Mouse (Mus musculus): ENCODE data around the gene Catsperg1. TPM values are rescaled to one million over a fixed set of nuclear protein-coding genes. Genes with fewer than 3 reads are reported as not detected.

The Catsperg1 gene
- polyA plus RNA-seq, 1 experiment from 2014 or later, result 5.8 TPM

DNA sequence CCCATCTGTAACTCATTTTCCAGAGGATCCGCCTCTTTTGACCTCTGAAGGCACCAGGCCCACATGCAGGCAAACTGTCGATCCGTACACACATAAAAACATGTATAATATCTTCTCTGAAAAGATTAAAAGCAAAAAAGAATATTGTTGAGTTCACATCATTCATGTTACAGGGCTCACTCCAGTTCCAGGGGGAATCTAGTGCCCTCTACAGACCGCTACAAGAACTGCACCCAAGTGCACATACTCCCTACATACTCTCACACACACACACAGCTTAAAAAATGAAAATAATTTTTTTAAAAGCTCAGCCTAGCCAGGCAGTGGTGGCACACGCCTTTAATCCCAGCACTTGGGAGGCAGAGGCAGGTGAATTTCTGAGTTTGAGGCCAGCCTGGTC, 20.8 kb upstream of the Catsperg1 start:
- Histone ChIP-seq H3K36me3 (ENCODE audit: control insufficient read depth, insufficient read depth, low read length) (no peaks in the 10 kb centered on the region), H3K4me2 (ENCODE audit: low read length) (no peak overlapping the region), H3K9ac (ENCODE audit: low read depth, low read length) (no peak overlapping the region), H3K27me3 (ENCODE audit: control insufficient read depth, insufficient read depth, low read depth, low read length) (peaks cover 29% of the 10 kb centered on the region), H3K4me1 (ENCODE audit: control insufficient read depth, insufficient read depth, low read length) (peaks cover 18% of the 10 kb centered on the region), H3K4me3 (ENCODE audit: low read depth, low read length) (no peak overlapping the region), H3K27ac (ENCODE audit: low read length) (no peak overlapping the region), H3K9me3 (replicated peaks; ENCODE audit: control insufficient read depth, low read length, poor library complexity, severe bottlenecking) (no peaks in the 10 kb centered on the region)
- 80% methylated on average over 5 of the region's 5 CpGs for WGBS
- ATAC-seq, result no peak

DNA sequence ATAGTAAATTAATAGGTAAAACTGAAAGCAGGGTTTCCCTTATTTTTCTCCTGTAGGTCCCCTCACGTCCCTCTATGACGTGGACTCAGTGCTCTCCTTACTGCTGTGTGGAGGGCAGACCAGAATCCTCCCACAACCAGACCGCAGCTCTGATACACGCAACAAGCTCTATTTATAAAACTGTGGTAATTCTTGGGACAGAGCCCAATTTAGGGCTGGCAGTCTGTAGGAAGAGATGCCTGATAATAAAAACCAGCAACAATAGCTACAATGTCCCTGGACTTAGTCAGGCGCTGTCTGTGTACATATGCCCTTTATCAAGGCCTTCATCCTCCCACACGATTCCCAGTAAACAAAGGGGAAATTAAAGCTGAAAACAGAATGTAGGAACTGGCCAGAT, 19.9 kb upstream of the Catsperg1 start:
- no peak overlapping the region for H3K9ac ChIP-seq (ENCODE audit: low read depth, low read length)
- peaks cover 30% of the 10 kb centered on the region for H3K27me3 ChIP-seq (ENCODE audit: control insufficient read depth, insufficient read depth, low read depth, low read length)
- no peak for ATAC-seq
- H3K9me3 ChIP-seq (replicated peaks; ENCODE audit: control insufficient read depth, low read length, poor library complexity, severe bottlenecking), result no peaks in the 10 kb centered on the region
- no peak overlapping the region for H3K27ac ChIP-seq (ENCODE audit: low read length)
- WGBS, result 84% methylated on average over 6 of the region's 6 CpGs
- no peak overlapping the region for H3K4me2 ChIP-seq (ENCODE audit: low read length)
- no peak overlapping the region for H3K4me3 ChIP-seq (ENCODE audit: low read depth, low read length)
- H3K36me3 ChIP-seq (ENCODE audit: control insufficient read depth, insufficient read depth, low read length), result no peaks in the 10 kb centered on the region
- H3K4me1 ChIP-seq (ENCODE audit: control insufficient read depth, insufficient read depth, low read length), result peaks cover 9% of the 10 kb centered on the region

DNA sequence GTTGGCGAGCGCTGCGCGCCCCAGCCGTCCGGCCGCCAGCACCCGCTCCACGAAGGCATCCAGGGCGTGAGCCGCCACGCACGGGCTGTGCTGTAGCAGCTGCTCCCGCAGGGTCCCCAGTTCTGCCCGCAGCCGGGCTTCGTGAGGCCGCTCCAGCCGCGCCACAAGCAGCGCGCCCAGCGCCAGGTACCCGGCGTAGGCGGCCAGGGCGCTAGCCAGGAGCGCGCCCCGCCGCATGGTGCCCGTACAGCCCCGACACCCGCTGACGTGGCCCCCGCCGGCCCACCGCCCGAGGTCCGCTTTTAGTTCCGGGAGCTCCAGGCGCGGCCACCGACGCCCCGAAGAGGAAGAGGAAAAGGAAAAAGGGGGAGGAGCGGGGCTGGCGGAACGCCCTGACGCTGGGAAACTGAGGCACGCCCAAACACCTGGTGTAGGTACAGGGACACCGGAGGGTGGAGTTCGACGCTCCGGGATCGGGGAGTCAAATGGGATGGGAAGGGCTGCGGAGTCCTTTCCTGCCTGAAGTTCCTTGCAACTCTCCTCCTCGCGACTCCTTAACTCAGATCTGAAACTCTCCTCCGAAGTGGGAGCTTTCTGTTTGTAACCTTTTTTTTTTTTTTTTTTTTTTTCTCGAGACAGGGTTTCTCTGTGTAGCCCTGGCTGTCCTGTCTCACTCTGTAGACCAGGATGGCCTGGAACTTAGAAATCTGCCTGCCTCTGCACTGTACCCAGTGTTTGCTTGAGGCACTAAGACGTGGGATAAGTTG, 18.6 kb upstream of the Catsperg1 start, which contains the start of gene Kcnk6:
Gene Kcnk6, minus strand, starts transcription at position 269 of the 767 bp plus-strand sequence.
- WGBS, result 1% methylated on average over 48 of the region's 62 CpGs
- peak within 1 kb of the TSS; percentile 47 for H3K4me3 ChIP-seq (ENCODE audit: low read depth, low read length)
- ATAC-seq, result peak; percentile 55; the same call in 1 of the 2 replicates

DNA sequence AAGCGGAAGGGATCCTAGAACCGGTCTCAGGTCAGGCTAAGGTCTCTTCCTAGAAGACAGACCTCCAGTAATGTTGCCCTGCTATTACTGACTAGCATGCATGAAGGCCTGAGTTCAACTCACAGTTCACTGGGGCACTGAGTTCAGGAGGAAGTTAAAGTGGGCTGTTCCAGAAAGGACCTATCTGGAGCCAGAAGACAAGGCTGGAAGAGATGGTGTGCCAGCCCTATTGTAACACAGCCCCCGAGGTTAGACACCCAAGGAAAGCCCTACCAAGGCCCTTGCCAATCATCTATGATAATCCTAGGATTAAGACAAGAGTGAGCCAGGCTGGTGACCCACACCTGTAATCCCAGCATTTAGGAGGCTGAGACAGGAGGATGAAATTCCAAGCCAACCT, 17.7 kb upstream of the Catsperg1 start:
- no peak overlapping the region for H3K9ac ChIP-seq (ENCODE audit: low read depth, low read length)
- no peak overlapping the region for H3K27ac ChIP-seq (ENCODE audit: low read length)
- H3K36me3 ChIP-seq (ENCODE audit: control insufficient read depth, insufficient read depth, low read length), result no peaks in the 10 kb centered on the region
- no peak overlapping the region for H3K4me3 ChIP-seq (ENCODE audit: low read depth, low read length)
- peaks cover 30% of the 10 kb centered on the region for H3K27me3 ChIP-seq (ENCODE audit: control insufficient read depth, insufficient read depth, low read depth, low read length)
- H3K9me3 ChIP-seq (replicated peaks; ENCODE audit: control insufficient read depth, low read length, poor library complexity, severe bottlenecking), result no peaks in the 10 kb centered on the region
- 58% methylated on average over 3 of the region's 3 CpGs for WGBS
- peaks cover 7% of the 10 kb centered on the region for H3K4me1 ChIP-seq (ENCODE audit: control insufficient read depth, insufficient read depth, low read length)
- no peak overlapping the region for H3K4me2 ChIP-seq (ENCODE audit: low read length)
- ATAC-seq, result no peak

More for the DNA sequence above, 18.6 kb upstream of the Catsperg1 start, which contains the start of gene Kcnk6:
- H3K4me2 ChIP-seq (ENCODE audit: low read length), result peak within 1 kb of the TSS; percentile 90
- no peaks in the 10 kb centered on the region for H3K36me3 ChIP-seq (ENCODE audit: control insufficient read depth, insufficient read depth, low read length)
- peaks cover 30% of the 10 kb centered on the region for H3K27me3 ChIP-seq (ENCODE audit: control insufficient read depth, insufficient read depth, low read depth, low read length)
- peak within 1 kb of the TSS; percentile 71 for H3K9ac ChIP-seq (ENCODE audit: low read depth, low read length)
- no peaks in the 10 kb centered on the region for H3K9me3 ChIP-seq (replicated peaks; ENCODE audit: control insufficient read depth, low read length, poor library complexity, severe bottlenecking)
- H3K27ac ChIP-seq (ENCODE audit: low read length), result no peak within 1 kb of the TSS
- peaks cover 7% of the 10 kb centered on the region for H3K4me1 ChIP-seq (ENCODE audit: control insufficient read depth, insufficient read depth, low read length)

DNA sequence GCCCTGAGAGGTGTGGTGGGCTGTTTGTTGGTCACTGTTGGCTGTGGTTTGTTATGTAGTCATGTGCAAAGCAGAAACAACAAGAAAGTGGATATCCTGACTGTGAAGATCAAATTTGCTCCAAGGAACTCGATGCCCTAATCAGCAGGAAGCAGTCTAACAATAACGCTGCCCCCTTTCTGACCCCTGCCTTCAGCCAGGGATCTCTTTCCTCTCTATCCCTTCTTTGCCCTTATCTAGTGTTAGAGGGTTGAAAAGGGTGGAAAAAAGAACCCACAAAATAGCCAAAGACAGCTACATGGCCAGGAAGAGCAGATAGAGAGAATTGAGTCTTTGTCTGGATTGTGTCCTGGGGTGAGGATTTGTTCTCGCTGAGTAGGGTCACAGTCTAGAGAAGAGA, 16.7 kb upstream of the Catsperg1 start:
- Histone ChIP-seq H3K9me3 (replicated peaks; ENCODE audit: control insufficient read depth, low read length, poor library complexity, severe bottlenecking) (no peaks in the 10 kb centered on the region), H3K27me3 (ENCODE audit: control insufficient read depth, insufficient read depth, low read depth, low read length) (peaks cover 30% of the 10 kb centered on the region), H3K4me3 (ENCODE audit: low read depth, low read length) (no peak overlapping the region), H3K9ac (ENCODE audit: low read depth, low read length) (no peak overlapping the region), H3K4me2 (ENCODE audit: low read length) (no peak overlapping the region), H3K27ac (ENCODE audit: low read length) (no peak overlapping the region), H3K36me3 (ENCODE audit: control insufficient read depth, insufficient read depth, low read length) (no peaks in the 10 kb centered on the region), H3K4me1 (ENCODE audit: control insufficient read depth, insufficient read depth, low read length) (peaks cover 7% of the 10 kb centered on the region)
- ATAC-seq, result no peak
- 12% methylated on average over 3 of the region's 3 CpGs for WGBS

DNA sequence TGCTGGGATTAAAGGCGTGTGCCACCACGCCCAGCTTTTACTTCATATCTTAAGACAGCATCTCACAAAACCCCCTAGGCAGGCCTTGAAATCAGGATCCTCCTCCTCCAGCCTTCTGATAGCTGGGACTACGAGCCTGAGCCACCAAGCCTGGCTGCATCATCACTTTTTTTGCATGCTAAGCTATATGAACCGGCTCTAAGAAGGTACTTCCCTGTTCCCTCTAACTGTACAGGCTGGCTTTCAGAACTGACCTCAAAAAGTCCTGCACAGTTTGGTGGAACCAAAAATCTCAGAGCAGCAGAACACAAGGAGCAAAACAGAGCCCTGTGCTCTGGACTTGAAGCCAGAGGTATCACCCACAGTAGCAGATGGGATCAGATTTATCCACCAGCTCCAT, 14.4 kb upstream of the Catsperg1 start:
- H3K9me3 ChIP-seq (replicated peaks; ENCODE audit: control insufficient read depth, low read length, poor library complexity, severe bottlenecking), result no peaks in the 10 kb centered on the region
- no peak overlapping the region for H3K27ac ChIP-seq (ENCODE audit: low read length)
- H3K4me2 ChIP-seq (ENCODE audit: low read length), result no peak overlapping the region
- 73% methylated on average over 4 of the region's 4 CpGs for WGBS
- H3K9ac ChIP-seq (ENCODE audit: low read depth, low read length), result no peak overlapping the region
- H3K36me3 ChIP-seq (ENCODE audit: control insufficient read depth, insufficient read depth, low read length), result no peaks in the 10 kb centered on the region
- H3K4me1 ChIP-seq (ENCODE audit: control insufficient read depth, insufficient read depth, low read length), result peaks cover 13% of the 10 kb centered on the region
- no peak overlapping the region for H3K4me3 ChIP-seq (ENCODE audit: low read depth, low read length)
- ATAC-seq, result no peak
- H3K27me3 ChIP-seq (ENCODE audit: control insufficient read depth, insufficient read depth, low read depth, low read length), result peaks cover 30% of the 10 kb centered on the region

DNA sequence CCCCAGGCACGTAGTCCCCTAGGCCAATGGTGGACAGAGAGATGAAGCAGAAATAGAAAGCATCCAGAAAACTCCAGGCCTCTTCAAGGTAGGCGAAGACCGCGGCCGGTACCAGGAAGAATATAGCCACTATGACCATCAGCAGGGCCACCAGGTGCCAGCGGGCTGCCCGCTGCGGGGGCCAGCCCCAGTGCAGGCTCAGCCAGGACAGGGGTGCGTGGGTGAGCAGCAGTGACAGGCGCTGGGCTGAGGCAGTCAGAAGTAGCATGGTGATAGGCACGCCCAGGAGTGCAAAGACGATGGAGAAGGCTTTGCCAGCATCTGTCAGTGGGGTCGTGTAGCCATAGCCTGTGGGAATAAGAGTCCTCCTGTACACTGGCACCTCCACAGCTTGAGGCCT, 11.7 kb upstream of the Catsperg1 start:
- H3K4me1 ChIP-seq (ENCODE audit: control insufficient read depth, insufficient read depth, low read length), result peaks cover 6% of the 10 kb centered on the region
- H3K9me3 ChIP-seq (replicated peaks; ENCODE audit: control insufficient read depth, low read length, poor library complexity, severe bottlenecking), result no peaks in the 10 kb centered on the region
- peak overlapping the region; percentile 9; the same call in 1 of the 2 replicates for H3K4me3 ChIP-seq (ENCODE audit: low read depth, low read length)
- ATAC-seq, result 0 out of 2 replicates have a peak, but pooled peaks have one; percentile 40
- peak overlapping the region; percentile 40 for H3K4me2 ChIP-seq (ENCODE audit: low read length)
- WGBS, result 70% methylated on average over 13 of the region's 13 CpGs
- H3K27ac ChIP-seq (ENCODE audit: low read length), result peak overlapping the region; percentile 47; the same call in 1 of the 2 replicates
- peak overlapping the region; percentile 39; the same call in 1 of the 2 replicates for H3K9ac ChIP-seq (ENCODE audit: low read depth, low read length)
- H3K27me3 ChIP-seq (ENCODE audit: control insufficient read depth, insufficient read depth, low read depth, low read length), result peaks cover 8% of the 10 kb centered on the region
- no peaks in the 10 kb centered on the region for H3K36me3 ChIP-seq (ENCODE audit: control insufficient read depth, insufficient read depth, low read length)

DNA sequence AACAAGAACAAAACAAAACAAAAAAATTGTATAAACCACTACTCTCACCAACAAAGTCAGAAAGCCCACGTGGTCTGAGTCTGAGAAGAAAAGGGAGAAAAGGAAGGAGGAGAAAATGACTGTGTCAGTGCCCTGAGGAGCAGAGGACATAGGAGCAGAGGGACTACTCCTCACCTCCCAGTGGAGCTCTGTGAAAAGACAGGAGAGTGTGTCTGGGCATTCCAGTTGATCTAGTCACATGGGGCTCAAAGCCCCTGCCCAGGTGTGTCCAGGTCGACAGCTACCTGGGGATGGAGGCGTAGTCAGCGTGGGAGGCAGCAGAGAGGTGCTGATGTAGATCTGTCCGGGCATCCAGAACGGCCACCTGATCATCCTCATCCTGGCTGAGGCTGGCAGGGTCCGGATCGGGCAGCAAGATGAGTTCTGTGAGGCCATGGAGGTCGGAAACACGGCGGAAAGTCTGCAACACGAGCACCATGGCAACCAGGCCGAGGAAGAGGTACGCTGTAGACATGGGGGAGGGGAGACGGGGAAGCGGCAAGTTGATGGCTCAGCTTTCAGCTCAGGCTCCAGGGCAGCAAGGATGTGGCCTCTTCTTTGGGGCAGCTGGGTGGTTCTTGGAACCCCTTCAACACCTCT, 11.0 kb upstream of the Catsperg1 start:
- Histone ChIP-seq H3K27me3 (ENCODE audit: control insufficient read depth, insufficient read depth, low read depth, low read length) (peaks cover 4% of the 10 kb centered on the region), H3K36me3 (ENCODE audit: control insufficient read depth, insufficient read depth, low read length) (no peaks in the 10 kb centered on the region), H3K9me3 (replicated peaks; ENCODE audit: control insufficient read depth, low read length, poor library complexity, severe bottlenecking) (no peaks in the 10 kb centered on the region; the same call in 1 of the 2 replicates), H3K27ac (ENCODE audit: low read length) (peak overlapping the region; percentile 47; the same call in 1 of the 2 replicates), H3K4me2 (ENCODE audit: low read length) (peak overlapping the region; percentile 40), H3K4me3 (ENCODE audit: low read depth, low read length) (peak overlapping the region; percentile 9; the same call in 1 of the 2 replicates), H3K9ac (ENCODE audit: low read depth, low read length) (peak overlapping the region; percentile 39; the same call in 1 of the 2 replicates), H3K4me1 (ENCODE audit: control insufficient read depth, insufficient read depth, low read length) (peaks cover 6% of the 10 kb centered on the region)
- WGBS, result 10% methylated on average over 16 of the region's 16 CpGs
- ATAC-seq, result peak; percentile 62

DNA sequence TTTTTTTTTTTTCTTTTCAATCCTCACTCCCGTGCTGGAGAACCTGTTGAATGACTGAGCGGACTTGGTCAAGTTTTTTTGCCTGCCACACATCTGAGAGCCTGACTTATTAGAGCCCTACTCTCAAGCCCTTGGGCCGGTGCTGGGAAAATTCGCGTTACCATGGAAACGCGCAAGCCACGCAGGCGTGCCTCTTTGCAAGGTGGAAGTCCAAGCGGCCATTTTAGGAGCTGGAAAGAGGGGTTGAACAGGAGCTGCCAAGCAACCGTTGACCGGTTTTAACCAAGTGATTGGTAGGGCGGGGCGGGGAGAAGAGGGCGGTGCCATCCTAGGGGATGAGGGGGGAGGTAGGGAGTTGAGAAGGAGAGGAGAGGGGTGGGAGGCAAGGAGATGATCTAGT, 1.0 kb upstream of the Catsperg1 start:
- no peaks in the 10 kb centered on the region for H3K36me3 ChIP-seq (ENCODE audit: control insufficient read depth, insufficient read depth, low read length)
- no peak overlapping the region for H3K9ac ChIP-seq (ENCODE audit: low read depth, low read length)
- peaks cover 8% of the 10 kb centered on the region for H3K4me1 ChIP-seq (ENCODE audit: control insufficient read depth, insufficient read depth, low read length)
- H3K4me3 ChIP-seq (ENCODE audit: low read depth, low read length), result no peak overlapping the region
- 43% methylated on average over 15 of the region's 15 CpGs for WGBS
- peak overlapping the region; percentile 14; the same call in 1 of the 2 replicates for H3K4me2 ChIP-seq (ENCODE audit: low read length)
- H3K27me3 ChIP-seq (ENCODE audit: control insufficient read depth, insufficient read depth, low read depth, low read length), result no peaks in the 10 kb centered on the region
- H3K9me3 ChIP-seq (replicated peaks; ENCODE audit: control insufficient read depth, low read length, poor library complexity, severe bottlenecking), result no peaks in the 10 kb centered on the region; the same call in 1 of the 2 replicates
- no peak for ATAC-seq
- H3K27ac ChIP-seq (ENCODE audit: low read length), result no peak overlapping the region
